Mouse (Mus musculus): Measurements from ENCODE around the gene Rps16. TPM values are rescaled to one million over a fixed set of nuclear protein-coding genes. Genes with fewer than 3 reads are reported as not detected.

The Rps16 gene
- polyA plus RNA-seq, 1 experiment from 2014 or later: 531 TPM

DNA sequence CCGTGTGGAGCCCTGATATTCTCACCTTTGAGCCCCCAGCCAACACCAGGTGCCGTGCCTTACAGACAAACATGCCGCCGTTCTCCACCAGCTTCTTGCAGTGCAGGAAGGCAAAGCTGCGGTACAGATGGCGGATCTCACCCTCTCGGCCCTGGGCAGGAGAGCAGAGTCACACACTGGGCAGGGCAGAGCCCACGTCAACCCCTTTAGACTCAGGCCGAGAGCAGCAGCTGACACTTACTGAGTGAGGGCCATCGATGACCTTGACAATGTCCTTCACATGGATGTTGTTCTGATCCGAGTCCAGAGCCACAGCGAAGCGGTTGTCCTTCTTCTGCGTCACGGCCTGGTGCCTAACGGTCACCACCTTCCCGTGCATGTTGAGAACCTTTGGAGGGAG is 31.7 kb upstream of the Rps16 start:
- peaks cover 75% of the 10 kb centered on the region for H3K36me3 ChIP-seq (ENCODE audit: control insufficient read depth, insufficient read depth)

DNA sequence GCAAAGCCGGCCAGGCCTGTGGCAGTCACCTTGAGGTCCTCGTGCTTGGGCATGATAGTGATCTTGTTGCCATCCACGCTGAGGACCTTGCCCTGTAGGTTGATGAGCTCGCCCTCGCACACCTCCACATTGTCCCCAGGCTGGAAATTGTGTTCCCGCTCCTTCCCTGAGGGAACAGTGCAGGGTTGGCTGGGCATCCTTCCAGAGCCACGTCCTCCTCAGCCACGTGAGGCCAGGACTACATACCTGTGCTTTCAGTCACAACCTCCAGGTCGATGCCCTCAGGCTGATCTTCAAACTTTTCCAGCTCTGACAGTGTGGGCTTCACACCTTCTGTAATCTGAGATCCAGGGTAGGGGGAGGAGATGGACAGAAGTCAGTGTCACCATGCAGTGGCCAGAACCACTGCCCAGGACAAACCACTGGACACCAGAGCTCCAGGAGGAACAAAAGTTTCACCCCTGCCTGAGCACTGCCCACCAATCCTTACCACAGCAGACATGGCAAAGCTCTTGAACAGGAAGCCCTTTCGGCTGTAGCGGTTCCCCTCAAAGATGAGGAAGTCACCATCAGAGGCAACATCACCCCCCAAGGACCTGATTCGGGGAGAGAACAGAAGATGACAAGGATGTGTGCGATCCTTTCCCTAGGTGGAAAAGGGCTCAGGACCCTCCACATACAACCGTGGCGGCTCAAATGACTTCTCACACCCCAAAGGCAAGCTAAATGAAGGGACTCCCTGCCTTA is 28.3 kb upstream of the Rps16 start:
- Histone ChIP-seq H3K27ac (ENCODE audit: low read length) (no peak overlapping the region), H3K4me2 (ENCODE audit: low read depth, low read length) (no peak overlapping the region), H3K4me3 (ENCODE audit: low read depth, low read length) (no peak overlapping the region), H3K9me3 (replicated peaks; ENCODE audit: control insufficient read depth, low read length) (no peaks in the 10 kb centered on the region), H3K36me3 (ENCODE audit: control insufficient read depth, insufficient read depth) (peaks cover 69% of the 10 kb centered on the region), H3K4me1 (ENCODE audit: control insufficient read depth, low read depth, low read length) (no peaks in the 10 kb centered on the region; the same call in 1 of the 2 replicates), H3K9ac (ENCODE audit: low read depth, low read length) (no peak overlapping the region), H3K27me3 (ENCODE audit: control insufficient read depth, insufficient read depth, low read depth, low read length) (no peaks in the 10 kb centered on the region)
- WGBS (ENCODE audit: insufficient replicate concordance): 72% methylated on average over 15 of the region's 15 CpGs
- peak; percentile 16; the same call in 1 of the 2 replicates for ATAC-seq (ENCODE audit: low read depth)

More for the DNA sequence above, 31.7 kb upstream of the Rps16 start:
- Histone ChIP-seq H3K9me3 (replicated peaks; ENCODE audit: control insufficient read depth, low read length) (no peaks in the 10 kb centered on the region), H3K4me1 (ENCODE audit: control insufficient read depth, low read depth, low read length) (no peaks in the 10 kb centered on the region; the same call in 1 of the 2 replicates), H3K9ac (ENCODE audit: low read depth, low read length) (no peak overlapping the region), H3K4me3 (ENCODE audit: low read depth, low read length) (no peak overlapping the region), H3K4me2 (ENCODE audit: low read depth, low read length) (no peak overlapping the region), H3K27ac (ENCODE audit: low read length) (no peak overlapping the region), H3K27me3 (ENCODE audit: control insufficient read depth, insufficient read depth, low read depth, low read length) (no peaks in the 10 kb centered on the region)
- WGBS (ENCODE audit: insufficient replicate concordance): 87% methylated on average over 17 of the region's 17 CpGs
- ATAC-seq (ENCODE audit: low read depth): no peak

DNA sequence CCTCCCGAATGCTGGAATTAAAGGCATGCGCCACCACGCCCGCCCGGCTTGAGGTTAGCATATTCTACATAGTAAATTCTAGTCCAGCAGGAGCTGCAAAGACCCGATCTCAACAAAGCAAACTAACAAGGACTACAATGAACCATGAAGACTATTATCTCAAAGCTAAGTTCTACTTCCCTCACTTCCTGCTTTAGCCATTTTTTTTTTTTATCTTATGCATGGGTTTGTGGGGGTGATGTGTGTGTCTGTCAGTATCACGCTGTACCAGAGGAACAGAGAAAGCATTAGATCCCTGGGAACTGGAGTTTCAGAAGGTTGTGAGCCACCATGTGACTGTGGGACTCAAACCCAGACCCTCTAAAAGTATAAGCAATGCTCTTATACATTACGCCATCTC is 25.2 kb upstream of the Rps16 start:
- H3K4me2 ChIP-seq (ENCODE audit: low read depth, low read length): no peak overlapping the region
- no peaks in the 10 kb centered on the region; the same call in 1 of the 2 replicates for H3K4me1 ChIP-seq (ENCODE audit: control insufficient read depth, low read depth, low read length)
- 84% methylated on average over 8 of the region's 8 CpGs for WGBS (ENCODE audit: insufficient replicate concordance)
- no peaks in the 10 kb centered on the region for H3K9me3 ChIP-seq (replicated peaks; ENCODE audit: control insufficient read depth, low read length)
- no peak overlapping the region for H3K9ac ChIP-seq (ENCODE audit: low read depth, low read length)
- ATAC-seq (ENCODE audit: low read depth): no peak
- no peak overlapping the region for H3K27ac ChIP-seq (ENCODE audit: low read length)
- no peak overlapping the region for H3K4me3 ChIP-seq (ENCODE audit: low read depth, low read length)
- no peaks in the 10 kb centered on the region for H3K27me3 ChIP-seq (ENCODE audit: control insufficient read depth, insufficient read depth, low read depth, low read length)
- peaks cover 55% of the 10 kb centered on the region for H3K36me3 ChIP-seq (ENCODE audit: control insufficient read depth, insufficient read depth)

DNA sequence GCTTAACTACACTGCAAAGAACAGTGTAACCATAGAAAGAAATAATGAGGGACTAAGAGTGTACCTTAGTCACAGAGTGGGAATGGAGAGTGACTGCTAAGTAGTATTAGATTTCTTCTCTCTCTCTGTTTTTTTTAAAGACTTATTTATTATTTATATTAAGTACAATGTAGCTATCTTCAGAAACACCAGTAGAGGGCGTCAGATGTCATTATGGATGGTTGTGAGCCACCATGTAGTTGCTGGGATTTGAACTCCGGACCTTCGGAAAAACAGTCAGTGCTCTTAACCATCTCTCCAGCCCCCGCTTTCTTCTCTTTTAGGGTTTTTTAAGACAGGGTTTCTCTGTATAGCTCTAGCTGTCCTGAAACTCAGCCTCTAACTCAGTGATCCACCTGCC is 24.0 kb upstream of the Rps16 start:
- no peak overlapping the region for H3K27ac ChIP-seq (ENCODE audit: low read length)
- H3K4me1 ChIP-seq (ENCODE audit: control insufficient read depth, low read depth, low read length): no peaks in the 10 kb centered on the region; the same call in 1 of the 2 replicates
- no peak overlapping the region for H3K9ac ChIP-seq (ENCODE audit: low read depth, low read length)
- H3K4me2 ChIP-seq (ENCODE audit: low read depth, low read length): no peak overlapping the region
- WGBS (ENCODE audit: insufficient replicate concordance): 70% methylated on average over 4 of the region's 4 CpGs
- H3K9me3 ChIP-seq (replicated peaks; ENCODE audit: control insufficient read depth, low read length): no peaks in the 10 kb centered on the region
- no peak for ATAC-seq (ENCODE audit: low read depth)
- no peaks in the 10 kb centered on the region for H3K27me3 ChIP-seq (ENCODE audit: control insufficient read depth, insufficient read depth, low read depth, low read length)
- H3K4me3 ChIP-seq (ENCODE audit: low read depth, low read length): no peak overlapping the region
- peaks cover 61% of the 10 kb centered on the region for H3K36me3 ChIP-seq (ENCODE audit: control insufficient read depth, insufficient read depth)

DNA sequence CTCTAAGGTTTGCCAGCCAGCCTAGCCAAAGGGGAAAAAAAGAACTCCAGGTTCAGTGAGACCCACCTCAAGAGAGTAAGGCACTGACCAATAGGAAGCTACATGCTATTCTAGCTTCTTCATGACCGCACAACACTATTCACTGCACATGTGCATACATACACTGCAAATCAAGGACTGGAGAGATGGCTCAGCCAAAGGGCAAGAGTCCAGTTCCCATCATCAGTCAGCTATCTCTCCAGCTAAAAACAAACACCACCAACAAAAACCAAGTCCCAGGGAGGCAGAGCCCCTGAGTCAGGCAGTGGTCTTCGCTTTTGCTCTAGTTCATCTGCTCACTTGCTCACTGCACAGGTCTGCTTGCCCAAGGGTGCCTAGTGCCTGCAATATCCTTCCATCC is 22.2 kb upstream of the Rps16 start:
- Histone ChIP-seq H3K36me3 (ENCODE audit: control insufficient read depth, insufficient read depth) (peaks cover 46% of the 10 kb centered on the region), H3K9ac (ENCODE audit: low read depth, low read length) (no peak overlapping the region), H3K4me2 (ENCODE audit: low read depth, low read length) (no peak overlapping the region), H3K4me3 (ENCODE audit: low read depth, low read length) (no peak overlapping the region), H3K27ac (ENCODE audit: low read length) (no peak overlapping the region), H3K9me3 (replicated peaks; ENCODE audit: control insufficient read depth, low read length) (no peaks in the 10 kb centered on the region), H3K27me3 (ENCODE audit: control insufficient read depth, insufficient read depth, low read depth, low read length) (no peaks in the 10 kb centered on the region), H3K4me1 (ENCODE audit: control insufficient read depth, low read depth, low read length) (no peaks in the 10 kb centered on the region)
- peak; percentile 51; the same call in 1 of the 2 replicates for ATAC-seq (ENCODE audit: low read depth)
- 78% methylated on average over 2 of the region's 2 CpGs for WGBS (ENCODE audit: insufficient replicate concordance)

DNA sequence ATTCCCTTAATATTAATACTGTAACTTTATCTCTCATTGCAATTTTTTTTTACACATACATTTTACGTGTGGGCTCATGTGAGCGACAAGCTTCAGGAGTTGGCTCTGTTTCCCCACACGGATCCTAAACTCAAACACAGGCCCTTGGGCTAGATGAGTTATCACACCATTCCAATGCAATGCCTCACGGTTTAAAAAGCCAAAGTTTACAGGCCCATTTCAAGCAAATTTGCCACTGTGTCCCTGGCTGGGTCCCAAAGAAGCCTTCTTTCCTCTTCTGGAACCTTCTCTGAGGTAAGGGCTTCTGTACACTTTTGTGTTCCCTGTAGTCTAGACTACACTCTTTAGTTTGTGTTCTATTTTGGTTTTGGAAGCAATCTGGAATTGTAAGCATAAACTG is 15.9 kb upstream of the Rps16 start:
- peaks cover 15% of the 10 kb centered on the region for H3K36me3 ChIP-seq (ENCODE audit: control insufficient read depth, insufficient read depth)
- H3K9ac ChIP-seq (ENCODE audit: low read depth, low read length): no peak overlapping the region
- WGBS (ENCODE audit: insufficient replicate concordance): 80% methylated on average over 4 of the region's 4 CpGs
- no peak for ATAC-seq (ENCODE audit: low read depth)
- H3K4me1 ChIP-seq (ENCODE audit: control insufficient read depth, low read depth, low read length): peaks cover 14% of the 10 kb centered on the region
- H3K9me3 ChIP-seq (replicated peaks; ENCODE audit: control insufficient read depth, low read length): no peaks in the 10 kb centered on the region
- H3K4me3 ChIP-seq (ENCODE audit: low read depth, low read length): no peak overlapping the region
- no peaks in the 10 kb centered on the region for H3K27me3 ChIP-seq (ENCODE audit: control insufficient read depth, insufficient read depth, low read depth, low read length)
- H3K4me2 ChIP-seq (ENCODE audit: low read depth, low read length): no peak overlapping the region
- H3K27ac ChIP-seq (ENCODE audit: low read length): no peak overlapping the region

DNA sequence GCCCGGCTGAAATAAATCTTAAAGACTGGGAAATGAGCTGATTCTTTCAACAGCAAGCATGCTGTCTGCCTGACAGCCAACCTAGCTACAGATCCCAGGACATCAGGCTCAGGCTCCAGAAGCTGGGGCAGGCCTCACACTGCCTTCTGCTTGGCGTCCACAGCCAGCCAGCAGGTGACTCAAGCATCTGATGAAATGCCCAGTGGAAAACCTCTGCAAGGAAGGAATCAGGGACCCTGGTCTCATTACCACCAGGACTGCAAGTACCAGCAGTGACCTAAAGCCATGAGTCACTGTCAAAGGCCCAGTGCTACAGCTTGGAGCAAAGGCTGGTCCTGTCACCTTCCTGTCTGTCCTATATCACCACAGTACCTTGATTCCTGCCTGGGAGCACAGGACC is 15.0 kb upstream of the Rps16 start:
- no peak overlapping the region for H3K4me2 ChIP-seq (ENCODE audit: low read depth, low read length)
- no peak overlapping the region for H3K4me3 ChIP-seq (ENCODE audit: low read depth, low read length)
- H3K36me3 ChIP-seq (ENCODE audit: control insufficient read depth, insufficient read depth): peaks cover 9% of the 10 kb centered on the region
- no peak overlapping the region for H3K27ac ChIP-seq (ENCODE audit: low read length)
- H3K9me3 ChIP-seq (replicated peaks; ENCODE audit: control insufficient read depth, low read length): no peaks in the 10 kb centered on the region
- no peaks in the 10 kb centered on the region for H3K27me3 ChIP-seq (ENCODE audit: control insufficient read depth, insufficient read depth, low read depth, low read length)
- no peak for ATAC-seq (ENCODE audit: low read depth)
- WGBS (ENCODE audit: insufficient replicate concordance): 82% methylated on average over 2 of the region's 2 CpGs
- H3K9ac ChIP-seq (ENCODE audit: low read depth, low read length): no peak overlapping the region
- H3K4me1 ChIP-seq (ENCODE audit: control insufficient read depth, low read depth, low read length): peaks cover 15% of the 10 kb centered on the region

DNA sequence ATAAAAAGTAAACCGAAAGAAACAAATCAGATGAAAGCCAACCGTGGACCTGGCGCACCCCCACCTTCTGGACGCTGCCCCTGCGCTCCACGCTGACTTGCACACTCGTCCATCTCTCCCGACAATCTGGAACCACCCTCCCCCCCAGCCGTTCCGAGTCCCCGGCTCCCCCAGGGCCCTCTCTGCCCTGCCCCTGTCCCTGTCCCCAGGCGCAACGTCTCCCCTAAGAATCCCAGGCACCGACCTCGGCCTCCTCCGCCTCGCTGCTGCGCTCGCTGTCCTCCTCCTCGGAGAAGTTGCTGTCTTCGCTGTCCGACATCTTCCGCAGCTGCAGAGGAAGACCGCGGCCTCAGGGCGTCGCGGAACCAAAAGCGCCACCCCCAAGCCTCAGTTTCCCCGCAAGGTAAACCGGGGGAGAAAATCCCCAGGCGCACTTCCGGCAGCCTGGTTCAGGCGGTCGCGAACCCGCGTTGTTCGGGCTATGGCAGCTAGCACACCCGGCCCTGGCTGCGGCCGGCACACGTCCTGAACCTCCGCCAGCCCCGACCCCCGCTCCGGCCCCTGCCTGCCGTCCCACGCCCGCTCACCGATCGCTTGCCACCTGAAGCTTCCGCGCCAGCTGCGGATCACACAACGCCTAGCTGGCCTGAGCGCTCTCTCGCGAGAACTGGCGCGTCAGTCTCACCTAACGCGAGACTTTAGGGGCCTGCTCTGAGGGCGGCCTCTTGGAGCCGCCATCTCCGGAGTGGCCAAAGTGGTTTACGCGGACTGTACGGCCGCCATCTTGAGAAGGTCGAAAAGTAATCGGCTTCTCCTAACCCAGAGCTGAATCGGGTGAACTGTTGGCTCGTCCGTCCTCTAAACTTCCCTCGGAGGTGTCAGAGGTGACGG is 12.1 kb upstream of the Rps16 start, which contains the start of gene Supt5:
Gene Supt5 (minus strand): TSS at position 639 of the 891 bp plus-strand sequence.
- H3K4me1 ChIP-seq (ENCODE audit: control insufficient read depth, low read depth, low read length): peaks cover 26% of the 10 kb centered on the region
- peak within 1 kb of the TSS; percentile 87 for H3K4me2 ChIP-seq (ENCODE audit: low read depth, low read length)
- ATAC-seq (ENCODE audit: low read depth): peak; percentile 97
- H3K9ac ChIP-seq (ENCODE audit: low read depth, low read length): peak within 1 kb of the TSS; percentile 97
- H3K27ac ChIP-seq (ENCODE audit: low read length): peak within 1 kb of the TSS; percentile 97
- H3K27me3 ChIP-seq (ENCODE audit: control insufficient read depth, insufficient read depth, low read depth, low read length): no peaks in the 10 kb centered on the region
- no peaks in the 10 kb centered on the region for H3K9me3 ChIP-seq (replicated peaks; ENCODE audit: control insufficient read depth, low read length)
- H3K36me3 ChIP-seq (ENCODE audit: control insufficient read depth, insufficient read depth): no peaks in the 10 kb centered on the region; the same call in 1 of the 2 replicates
- under 1% methylated on average over 77 of the region's 77 CpGs for WGBS (ENCODE audit: insufficient replicate concordance)
- H3K4me3 ChIP-seq (ENCODE audit: low read depth, low read length): peak within 1 kb of the TSS; percentile 99
